Mouse (Mus musculus): Measurements from ENCODE around the gene Sub1. TPM values are rescaled to one million over a fixed set of nuclear protein-coding genes. Genes with fewer than 3 reads are reported as not detected.

Gene Sub1
- polyA plus RNA-seq, 2 experiments: 104 to 301 TPM

- H3K4me2 ChIP-seq (ENCODE audit: low read depth): no peak overlapping the region
- 67% methylated on average over 11 of the region's 11 CpGs for WGBS (ENCODE audit: insufficient replicate concordance)
- no peak overlapping the region for H3K4me3 ChIP-seq (ENCODE audit: insufficient read depth in 1 of 2, low read depth in 2 of 2, low read length in 2 of 2)
- no peak overlapping the region for H3K27ac ChIP-seq
- H3K36me3 ChIP-seq (replicated peaks; ENCODE audit: control insufficient read depth, insufficient read depth, low read depth): no peaks in the 10 kb centered on the region
- DNase-seq (ENCODE audit: low read depth in 3 of 3, low spot score in 3 of 3): no peak
- no peak for ATAC-seq (ENCODE audit: insufficient read depth)
- no peak overlapping the region for H3K9ac ChIP-seq (replicated peaks)
- TF ChIP-seq CTCF (IDR thresholded peaks at IDR 0.05; ENCODE audit: low read depth) (no peak), EP300 (IDR thresholded peaks at IDR 0.05; ENCODE audit: low read depth) (no peak)
- H3K4me1 ChIP-seq (replicated peaks; ENCODE audit: control insufficient read depth in 2 of 2, insufficient read depth in 2 of 2, low read length in 1 of 2): no peaks in the 10 kb centered on the region
- H3K9me3 ChIP-seq (ENCODE audit: control insufficient read depth, low read length): no peaks in the 10 kb centered on the region
- H3K27me3 ChIP-seq (ENCODE audit: control insufficient read depth, insufficient read depth, low read length): no peaks in the 10 kb centered on the region
These were observed 32.8 kb downstream of the Sub1 start for GRCm38 (mm10) chr15:11963791-11964525.

- Histone ChIP-seq H3K4me2 (ENCODE audit: low read depth) (no peak overlapping the region), H3K4me1 (replicated peaks; ENCODE audit: control insufficient read depth in 2 of 2, insufficient read depth in 2 of 2, low read length in 1 of 2) (no peaks in the 10 kb centered on the region), H3K9ac (replicated peaks) (no peak overlapping the region), H3K4me3 (ENCODE audit: insufficient read depth in 1 of 2, low read depth in 2 of 2, low read length in 2 of 2) (no peak overlapping the region), H3K36me3 (replicated peaks; ENCODE audit: control insufficient read depth, insufficient read depth, low read depth) (no peaks in the 10 kb centered on the region), H3K27ac (no peak overlapping the region), H3K27me3 (ENCODE audit: control insufficient read depth, insufficient read depth, low read length) (no peaks in the 10 kb centered on the region), H3K9me3 (ENCODE audit: control insufficient read depth, low read length) (no peaks in the 10 kb centered on the region)
- DNase-seq (ENCODE audit: low read depth in 3 of 3, low spot score in 3 of 3) (no peak), ATAC-seq (ENCODE audit: insufficient read depth) (no peak)
- WGBS (ENCODE audit: insufficient replicate concordance): 60% methylated on average over 3 of the region's 3 CpGs
- TF ChIP-seq EP300 (IDR thresholded peaks at IDR 0.05; ENCODE audit: low read depth) (no peak), CTCF (IDR thresholded peaks at IDR 0.05; ENCODE audit: low read depth) (no peak)
These were observed 37.1 kb downstream of the Sub1 start for GRCm38 (mm10) chr15:11959716-11960115.

- H3K36me3 ChIP-seq (replicated peaks; ENCODE audit: control insufficient read depth, insufficient read depth, low read depth): no peaks in the 10 kb centered on the region
- H3K27me3 ChIP-seq (ENCODE audit: control insufficient read depth, insufficient read depth, low read length): no peaks in the 10 kb centered on the region
- H3K4me1 ChIP-seq (replicated peaks; ENCODE audit: control insufficient read depth in 2 of 2, insufficient read depth in 2 of 2, low read length in 1 of 2): no peaks in the 10 kb centered on the region
- no peaks in the 10 kb centered on the region for H3K9me3 ChIP-seq (ENCODE audit: control insufficient read depth, low read length)
- no peak overlapping the region for H3K4me2 ChIP-seq (ENCODE audit: low read depth)
- no peak for TF ChIP-seq EP300 (IDR thresholded peaks at IDR 0.05; ENCODE audit: low read depth)
- TF ChIP-seq CTCF (IDR thresholded peaks at IDR 0.05; ENCODE audit: low read depth): no peak
- no peak for DNase-seq (ENCODE audit: low read depth in 3 of 3, low spot score in 3 of 3)
- H3K9ac ChIP-seq (replicated peaks): no peak overlapping the region
- 61% methylated on average over 7 of the region's 7 CpGs for WGBS (ENCODE audit: insufficient replicate concordance)
- no peak for ATAC-seq (ENCODE audit: insufficient read depth)
- H3K4me3 ChIP-seq (ENCODE audit: insufficient read depth in 1 of 2, low read depth in 2 of 2, low read length in 2 of 2): no peak overlapping the region
- H3K27ac ChIP-seq: no peak overlapping the region
These were observed 40.7 kb downstream of the Sub1 start for GRCm38 (mm10) chr15:11956129-11956528.

- TF ChIP-seq CTCF (IDR thresholded peaks at IDR 0.05; ENCODE audit: low read depth) (no peak), EP300 (IDR thresholded peaks at IDR 0.05; ENCODE audit: low read depth) (no peak)
- Histone ChIP-seq H3K9ac (replicated peaks) (no peak overlapping the region), H3K4me3 (ENCODE audit: insufficient read depth in 1 of 2, low read depth in 2 of 2, low read length in 2 of 2) (no peak overlapping the region), H3K4me1 (replicated peaks; ENCODE audit: control insufficient read depth in 2 of 2, insufficient read depth in 2 of 2, low read length in 1 of 2) (no peaks in the 10 kb centered on the region), H3K4me2 (ENCODE audit: low read depth) (no peak overlapping the region), H3K27me3 (ENCODE audit: control insufficient read depth, insufficient read depth, low read length) (no peaks in the 10 kb centered on the region), H3K9me3 (ENCODE audit: control insufficient read depth, low read length) (no peaks in the 10 kb centered on the region), H3K36me3 (replicated peaks; ENCODE audit: control insufficient read depth, insufficient read depth, low read depth) (no peaks in the 10 kb centered on the region), H3K27ac (no peak overlapping the region)
- WGBS (ENCODE audit: insufficient replicate concordance): 48% methylated on average over 4 of the region's 4 CpGs
- ATAC-seq (ENCODE audit: insufficient read depth) (no peak), DNase-seq (ENCODE audit: low read depth in 3 of 3, low spot score in 3 of 3) (no peak)
These were observed 42.6 kb downstream of the Sub1 start for GRCm38 (mm10) chr15:11954190-11954589.

GRCm38 (mm10) chr15:11952159-11952558 is 44.6 kb downstream of the Sub1 start:
- H3K9ac ChIP-seq (replicated peaks): no peak overlapping the region
- no peak for DNase-seq (ENCODE audit: low read depth in 3 of 3, low spot score in 3 of 3)
- no peak overlapping the region for H3K4me3 ChIP-seq (ENCODE audit: insufficient read depth in 1 of 2, low read depth in 2 of 2, low read length in 2 of 2)
- H3K9me3 ChIP-seq (ENCODE audit: control insufficient read depth, low read length): no peaks in the 10 kb centered on the region
- H3K4me2 ChIP-seq (ENCODE audit: low read depth): no peak overlapping the region
- H3K27ac ChIP-seq: no peak overlapping the region
- TF ChIP-seq CTCF (IDR thresholded peaks at IDR 0.05; ENCODE audit: low read depth): no peak
- no peak for TF ChIP-seq EP300 (IDR thresholded peaks at IDR 0.05; ENCODE audit: low read depth)
- no peak for ATAC-seq (ENCODE audit: insufficient read depth)
- H3K36me3 ChIP-seq (replicated peaks; ENCODE audit: control insufficient read depth, insufficient read depth, low read depth): no peaks in the 10 kb centered on the region
- 50% methylated on average over 3 of the region's 3 CpGs for WGBS (ENCODE audit: insufficient replicate concordance)
- H3K4me1 ChIP-seq (replicated peaks; ENCODE audit: control insufficient read depth in 2 of 2, insufficient read depth in 2 of 2, low read length in 1 of 2): no peaks in the 10 kb centered on the region
- H3K27me3 ChIP-seq (ENCODE audit: control insufficient read depth, insufficient read depth, low read length): no peaks in the 10 kb centered on the region
